Mouse (Mus musculus) liver (tissue): ENCODE results near the gene Smg5.

Experiments
- DNase-seq: peaks from one replicate; pipeline ENCODE4 v3.0.0-alpha.2; 2020; ENCODE audit warnings: mixed read lengths

Gene Smg5

DNA sequence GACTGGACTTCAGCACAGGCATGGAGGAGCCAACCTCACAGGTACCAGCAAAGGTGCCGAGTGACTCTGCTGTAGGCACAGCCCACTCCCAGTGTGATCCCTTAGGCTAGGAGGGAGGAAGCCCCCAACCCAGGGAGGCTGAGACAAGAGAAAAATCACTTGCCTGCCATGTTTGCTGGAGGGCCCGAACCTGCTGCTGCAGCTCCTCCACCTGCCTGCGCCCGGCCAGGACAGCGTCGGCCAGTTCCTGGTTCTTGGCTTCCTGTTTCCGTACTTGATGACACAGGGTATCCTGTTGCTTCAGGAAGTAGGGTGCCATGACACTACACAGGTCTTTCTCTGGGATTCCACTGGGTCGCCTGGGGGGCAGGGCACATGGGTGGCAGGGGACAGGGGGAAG is 59.7 kb downstream of the Smg5 start:
- DNase-seq, result no peak

DNA sequence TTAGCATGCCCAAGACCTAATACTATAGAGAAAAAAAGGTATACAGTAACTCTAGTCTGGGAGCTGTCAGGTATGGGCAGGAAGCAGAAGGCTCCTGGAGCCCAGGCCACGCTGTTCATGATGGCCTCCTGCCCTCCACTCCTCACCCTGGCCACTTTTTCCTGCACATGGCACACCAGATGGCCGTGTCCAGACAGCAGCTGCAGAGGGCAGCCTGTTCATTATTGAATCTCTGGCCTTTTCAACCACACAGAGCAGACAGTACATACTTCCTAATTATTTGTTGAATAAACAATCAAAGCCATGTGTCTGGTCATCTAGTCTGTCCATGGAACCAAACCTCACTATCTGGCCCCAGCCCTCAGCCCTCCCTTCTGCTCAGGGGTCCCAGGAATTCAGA is 62.6 kb downstream of the Smg5 start:
- no peak for DNase-seq

- DNase-seq, result no peak
Observed at GRCm38 (mm10) chr3:88403522-88404230, 67.6 kb downstream of the Smg5 start.

- DNase-seq, result peak; percentile 72
Observed at GRCm38 (mm10) chr3:88407090-88407489, 71.0 kb downstream of the Smg5 start.

DNA sequence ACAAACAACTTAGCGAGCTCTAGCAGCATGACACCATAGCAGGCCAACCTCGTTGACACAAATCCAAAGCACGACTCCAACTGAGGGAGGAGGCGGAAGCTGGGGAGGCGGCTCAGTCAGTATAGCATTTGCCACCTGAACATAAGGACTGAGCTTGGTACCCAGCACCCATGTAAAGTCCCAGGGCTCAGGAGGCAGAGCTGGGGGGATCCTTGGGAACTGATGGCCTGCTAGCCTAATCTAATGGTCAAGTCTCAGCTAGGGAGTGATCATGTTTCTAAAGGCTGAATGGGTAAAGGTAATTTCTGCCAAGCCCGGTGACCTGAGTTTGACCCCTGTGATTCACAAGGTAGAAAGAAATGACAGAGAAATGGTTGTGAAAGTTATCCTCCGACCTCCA is 71.5 kb downstream of the Smg5 start:
- no peak for DNase-seq

- no peak for DNase-seq
Observed at GRCm38 (mm10) chr3:88408953-88409352, 72.9 kb downstream of the Smg5 start.

DNA sequence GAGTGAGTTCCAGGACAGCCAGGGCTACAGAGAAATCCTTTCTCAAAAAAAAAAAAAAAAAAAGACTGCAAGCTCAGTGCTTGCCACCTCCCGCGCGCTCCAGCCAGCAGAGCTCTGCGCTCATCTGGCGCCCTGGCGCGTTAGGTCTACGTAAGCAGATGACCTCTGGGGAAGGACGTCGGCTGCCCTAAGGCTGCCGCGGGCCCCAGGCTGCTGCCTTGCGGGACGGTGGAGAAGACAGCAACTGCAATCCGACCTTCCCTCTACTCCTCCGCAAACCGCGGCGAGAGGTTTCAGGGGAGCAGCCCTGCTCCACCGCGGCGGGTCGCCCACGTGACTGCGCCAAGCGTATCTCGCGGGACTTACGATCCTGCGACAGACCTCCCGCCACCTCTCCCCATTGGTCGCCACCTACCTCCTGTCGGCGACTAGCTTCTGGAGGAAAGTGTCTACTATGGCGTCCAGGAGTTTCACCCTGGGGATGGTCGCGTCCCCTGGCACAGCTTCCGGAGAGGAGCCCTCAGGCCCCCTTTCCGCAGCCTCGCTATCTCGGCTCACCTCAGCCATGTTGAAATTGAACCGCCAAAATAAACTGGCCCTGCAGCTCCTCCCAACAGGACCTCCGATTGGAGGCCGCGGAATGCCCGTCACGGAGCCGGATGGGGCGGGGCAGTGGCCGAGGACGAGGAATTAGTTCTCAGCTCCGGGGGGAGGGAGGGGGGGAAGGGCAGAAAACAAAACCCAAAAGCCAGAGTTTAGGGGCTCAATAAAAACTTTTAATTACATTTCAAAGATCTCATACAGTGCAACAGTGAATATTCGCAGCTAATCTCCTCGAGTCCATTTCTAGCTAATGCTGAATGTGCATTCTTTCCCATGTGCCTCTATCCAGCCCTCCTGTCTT is 73.9 kb downstream of the Smg5 start, which contains the start of gene Pmf1:
Pmf1 (minus strand) TSS at position 591 of the 904 bp plus-strand sequence.
- DNase-seq, result peak; percentile 95

- peak; percentile 23 for DNase-seq
Observed at GRCm38 (mm10) chr3:88410645-88411031, 74.6 kb downstream of the Smg5 start.

DNA sequence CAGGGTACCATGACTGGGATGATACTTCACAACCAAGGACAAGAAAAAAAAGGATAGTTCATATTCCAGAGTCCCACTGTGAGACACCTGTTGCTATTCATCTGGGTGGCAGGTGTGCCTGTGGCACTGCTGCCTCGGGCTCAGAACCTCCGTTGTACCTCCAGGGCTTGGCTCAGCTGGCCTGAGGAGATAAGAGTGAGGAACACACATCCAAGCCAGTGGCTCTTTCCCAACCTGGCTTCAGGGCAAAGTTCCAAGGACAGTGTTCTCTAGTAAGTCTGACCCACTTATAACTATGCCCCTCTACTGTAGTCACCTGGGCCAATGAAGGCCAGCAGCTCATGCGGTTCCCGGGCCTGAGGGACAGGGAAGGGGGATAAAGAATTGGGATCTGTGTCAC is 75.6 kb downstream of the Smg5 start:
- peak; percentile 77 for DNase-seq
